Mouse (Mus musculus) kidney, embryonic 15.5 days (tissue): ENCODE measurements at regions not wholly inside any gene's neighbourhood (a gene's known extent, or its start where the extent isn't known, plus 50 kb on each side); places are given as distances from the start of the nearest gene placed in this dataset.
A peak's percentile ranks its signal among the peaks of the same experiment; 100 is the strongest.
"Not testable (repeated sequence)": the region's sequence is repeated elsewhere in the genome, so short reads cannot be mapped to it uniquely, and the experiment has no call there.

Source experiments
- ATAC-seq: fragments of 200-750 bp; cut with Nextera tagmentation; replicated peaks from 2 replicates; pipeline ENCODE4 v1.8.0; 2017; ENCODE audit warnings: moderate TSS enrichment; ENCODE audit not compliant: low FRiP score
- H3K27ac ChIP-seq: fragments of 300-500 bp; sonication (generic); 2 replicates; pipeline ENCODE4 v1.5.1; 2015; ENCODE audit warnings: mild to moderate bottlenecking, inconsistent platforms
- H3K27me3 ChIP-seq: fragments of 300-500 bp; sonication (generic); 2 replicates; pipeline ENCODE4 v1.6.1; 2015; ENCODE audit warnings: inconsistent platforms
- H3K36me3 ChIP-seq: fragments of 300-500 bp; sonication (generic); 2 replicates; pipeline ENCODE4 v1.6.1; 2015; ENCODE audit warnings: inconsistent platforms
- H3K4me1 ChIP-seq: fragments of 300-500 bp; sonication (generic); 2 replicates; pipeline ENCODE4 v1.6.1; 2015; ENCODE audit warnings: inconsistent platforms
- H3K4me2 ChIP-seq: fragments of 300-500 bp; sonication (generic); 2 replicates; pipeline ENCODE4 v1.6.1; 2015; ENCODE audit warnings: moderate library complexity, mild to moderate bottlenecking, inconsistent platforms
- H3K4me3 ChIP-seq: fragments of 300-500 bp; sonication (generic); replicated peaks from 2 replicates; pipeline ENCODE4 v1.5.1; 2015; ENCODE audit warnings: mild to moderate bottlenecking, inconsistent platforms
- H3K9ac ChIP-seq: fragments of 300-500 bp; sonication (generic); 2 replicates; pipeline ENCODE4 v1.6.1; 2015; ENCODE audit warnings: mild to moderate bottlenecking, inconsistent platforms
- H3K9me3 ChIP-seq: fragments of 300-500 bp; sonication (generic); replicated peaks from 2 replicates; pipeline ENCODE4 v1.6.1; 2016; ENCODE audit warnings: inconsistent platforms
- WGBS: fragments of 180-500 bp; shearing (Covaris S2); methylation state at CpG from one replicate; pipeline ENCODE4 v1.1.7; 2015; ENCODE audit warnings: mixed read lengths; 5-methylcytosine and 5-hydroxymethylcytosine counted together

DNA sequence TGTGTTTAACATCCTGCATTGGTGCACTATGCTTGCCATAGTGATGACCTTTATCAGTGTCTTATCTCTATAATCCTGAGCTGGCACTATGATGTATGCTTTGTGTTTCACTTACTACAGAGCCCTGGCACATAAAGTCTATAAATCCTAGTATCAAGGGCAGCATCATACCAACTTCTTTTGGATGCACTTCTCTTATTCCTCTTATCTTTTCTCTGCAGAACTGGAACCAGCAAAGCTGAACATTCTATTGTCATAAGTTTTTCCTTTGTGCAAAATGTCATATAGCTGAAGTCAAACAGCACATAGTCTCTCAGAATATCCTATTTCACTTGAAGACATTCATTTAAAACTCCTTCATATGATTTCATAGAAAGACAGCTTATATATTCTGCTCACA lies 563.3 kb upstream of the Foxg1 start:
- no peak overlapping the region for H3K9ac ChIP-seq
- H3K4me3 ChIP-seq = no peak overlapping the region
- no peak overlapping the region for H3K27ac ChIP-seq
- no peak for ATAC-seq
- H3K9me3 ChIP-seq = no peaks in the 10 kb centered on the region
- H3K4me2 ChIP-seq = no peak overlapping the region
- H3K4me1 ChIP-seq = no peaks in the 10 kb centered on the region
- H3K27me3 ChIP-seq = no peaks in the 10 kb centered on the region
- H3K36me3 ChIP-seq = no peaks in the 10 kb centered on the region

DNA sequence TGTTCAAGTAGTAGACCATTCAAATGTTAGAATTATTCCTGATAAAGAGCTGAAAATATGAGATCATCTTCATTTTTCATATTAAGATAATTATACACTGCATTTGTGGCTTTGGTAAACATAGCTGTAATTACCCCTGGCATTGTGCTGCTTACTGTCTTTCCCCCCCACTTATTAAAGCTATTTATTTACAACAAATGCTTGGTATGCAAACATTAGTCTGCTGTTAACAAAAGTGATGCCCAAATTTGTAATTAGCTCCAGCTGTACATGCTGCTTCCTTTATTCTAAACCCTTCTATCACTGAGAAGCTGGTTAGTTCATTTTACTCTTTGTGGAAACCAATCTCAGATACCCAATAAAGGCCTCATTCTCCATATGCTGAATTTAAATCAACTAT lies 562.3 kb upstream of the Foxg1 start:
- no peak overlapping the region for H3K27ac ChIP-seq
- no peak overlapping the region for H3K4me2 ChIP-seq
- ATAC-seq = no peak
- H3K9me3 ChIP-seq = no peaks in the 10 kb centered on the region
- H3K9ac ChIP-seq = no peak overlapping the region
- H3K4me1 ChIP-seq = no peaks in the 10 kb centered on the region
- no peak overlapping the region for H3K4me3 ChIP-seq
- no peaks in the 10 kb centered on the region for H3K36me3 ChIP-seq
- H3K27me3 ChIP-seq = no peaks in the 10 kb centered on the region

DNA sequence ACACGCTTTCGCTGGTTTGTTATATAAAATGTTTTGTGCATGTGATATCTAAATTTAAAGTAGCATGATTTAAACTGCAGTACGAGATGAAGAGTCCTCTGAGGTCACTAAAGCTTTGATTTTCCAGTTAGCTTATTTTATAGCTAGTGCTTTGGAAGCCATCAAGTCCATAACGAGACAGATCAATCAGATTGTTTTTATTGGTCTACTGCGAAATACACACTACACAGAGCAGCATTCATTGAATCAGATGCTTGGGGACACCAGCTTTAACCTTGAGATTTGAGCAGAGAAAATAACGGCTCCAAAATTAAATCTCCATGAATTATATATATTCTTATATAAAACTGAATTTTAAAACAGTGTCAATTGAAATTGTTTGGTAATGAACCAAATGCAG lies 556.2 kb upstream of the Foxg1 start:
- ATAC-seq = no peak
- Histone ChIP-seq H3K27me3 (no peaks in the 10 kb centered on the region), H3K9ac (no peak overlapping the region), H3K4me3 (no peak overlapping the region), H3K4me2 (no peak overlapping the region), H3K36me3 (no peaks in the 10 kb centered on the region), H3K4me1 (no peaks in the 10 kb centered on the region), H3K9me3 (no peaks in the 10 kb centered on the region), H3K27ac (no peak overlapping the region)
- WGBS = 66% methylated on average over 6 of the region's 6 CpGs

DNA sequence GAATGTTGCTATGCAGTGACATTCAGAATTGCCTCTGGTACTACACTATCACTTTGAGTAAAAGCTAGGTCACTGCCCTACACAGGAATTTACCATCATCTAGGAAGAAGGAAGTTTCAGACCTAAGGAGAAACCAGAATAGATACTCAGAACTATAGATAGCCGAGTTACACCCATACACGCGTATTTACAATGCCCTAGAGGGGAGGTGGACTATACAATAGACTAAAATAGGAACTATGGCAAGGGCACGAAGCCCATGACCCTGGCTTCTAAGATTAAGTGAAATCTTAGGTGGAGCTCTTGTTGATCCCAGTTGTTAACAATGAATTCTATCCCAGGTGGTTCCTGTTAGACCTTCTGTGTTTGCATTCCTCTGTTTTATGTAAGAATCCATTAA lies 529.1 kb upstream of the Foxg1 start:
- H3K27ac ChIP-seq, H3K9ac ChIP-seq, ATAC-seq, H3K4me1 ChIP-seq, H3K9me3 ChIP-seq, H3K36me3 ChIP-seq, H3K4me2 ChIP-seq, H3K27me3 ChIP-seq, H3K4me3 ChIP-seq: not testable (repeated sequence)
- 86% methylated on average over 4 of the region's 4 CpGs for WGBS

DNA sequence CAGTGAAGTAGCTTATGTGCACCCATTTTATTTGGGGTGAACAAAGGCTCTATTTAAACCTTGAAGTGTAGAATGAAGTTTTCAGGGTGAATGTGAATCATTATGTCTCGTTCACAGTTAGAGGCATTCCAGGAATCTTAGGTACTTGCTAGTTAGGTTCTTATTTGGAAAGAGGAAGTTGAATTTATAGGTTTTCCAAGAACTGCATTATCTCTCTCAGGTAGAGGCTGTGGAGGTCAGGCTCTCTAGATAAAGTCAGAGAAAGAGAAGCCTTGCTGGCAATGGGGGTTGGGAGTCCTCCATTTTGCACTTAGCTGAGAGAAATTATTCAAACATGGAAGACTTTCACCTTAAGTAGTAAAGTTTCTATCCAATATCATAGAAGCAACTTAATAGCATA lies 528.4 kb upstream of the Foxg1 start:
- H3K27ac ChIP-seq = no peak overlapping the region
- no peak overlapping the region for H3K4me3 ChIP-seq
- H3K4me1 ChIP-seq = no peaks in the 10 kb centered on the region
- WGBS = 73% methylated on average over 1 of the region's 1 CpGs
- no peak for ATAC-seq
- no peak overlapping the region for H3K4me2 ChIP-seq
- no peak overlapping the region for H3K9ac ChIP-seq
- no peaks in the 10 kb centered on the region for H3K9me3 ChIP-seq
- no peaks in the 10 kb centered on the region for H3K36me3 ChIP-seq
- no peaks in the 10 kb centered on the region for H3K27me3 ChIP-seq

DNA sequence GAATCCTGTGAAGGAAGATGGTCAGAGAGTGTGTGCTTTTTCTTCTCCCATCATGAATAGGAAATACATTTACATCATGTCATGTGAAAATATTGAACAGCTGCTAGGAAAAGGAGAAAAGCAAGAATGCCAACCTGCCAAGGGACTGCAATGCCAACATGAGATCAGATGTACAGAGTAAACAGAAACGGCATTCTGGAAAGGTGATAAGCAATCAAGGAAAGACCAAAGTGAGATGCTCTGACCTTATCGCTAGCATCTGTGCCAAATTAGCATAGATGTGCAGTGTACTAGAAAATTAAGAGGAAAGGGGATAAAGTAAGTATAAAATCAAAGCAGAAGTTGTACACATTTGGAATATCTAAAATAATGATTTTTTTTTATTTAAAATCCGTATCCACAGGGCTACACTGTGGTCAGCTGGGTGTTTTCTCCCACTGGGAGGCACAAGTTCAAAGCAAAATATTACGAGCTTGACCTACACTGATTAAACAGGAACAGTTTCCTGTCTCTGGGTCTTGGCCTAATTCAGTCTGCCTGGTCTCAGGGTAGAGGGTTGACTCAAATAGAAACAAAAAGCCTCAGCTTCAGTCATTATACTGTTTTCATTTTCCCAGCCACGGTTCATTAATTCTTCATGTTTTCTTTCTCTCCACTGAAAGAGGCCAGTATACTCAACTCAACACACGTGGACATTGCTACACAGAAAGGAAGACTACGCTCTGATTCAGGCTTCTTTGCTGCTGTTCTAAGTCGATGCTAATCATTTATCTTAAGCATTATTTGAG lies 504.0 kb upstream of the Foxg1 start:
- no peaks in the 10 kb centered on the region for H3K36me3 ChIP-seq
- no peak overlapping the region for H3K4me3 ChIP-seq
- no peak overlapping the region for H3K27ac ChIP-seq
- 0 out of 2 replicates have a peak, but pooled peaks cover 4% of the 10 kb centered on the region for H3K4me1 ChIP-seq
- H3K27me3 ChIP-seq = no peaks in the 10 kb centered on the region
- ATAC-seq = peak; percentile 86
- no peak overlapping the region for H3K9ac ChIP-seq
- WGBS = 31% methylated on average over 8 of the region's 8 CpGs
- no peak overlapping the region for H3K4me2 ChIP-seq
- H3K9me3 ChIP-seq = no peaks in the 10 kb centered on the region
